Comparison of ENCODE assay signal across 10 mouse cellular contexts in genomic region chr5:112282780-112283482, GRCm38 (mm10). TPM values are rescaled to one million over a fixed set of nuclear protein-coding genes. Genes with fewer than 3 reads are reported as not detected.
DNase-seq lines count a peak whose midpoint lies in the region; ATAC-seq and TF ChIP-seq lines count a peak whose summit lies in the region.
"Had no signal": no experiment of that assay in that cellular context is flagged by ENCODE, and none has a peak within 500 bp of the region (broad histone marks: within the 10 kb centered on the region; RNA-seq: fewer than 3 reads in every experiment).

No protein-coding gene starts in this region.

- 0 out of 2 replicates have a peak overlapping the region, but pooled peaks have one; percentile 19 for H3K9ac ChIP-seq in lung, postnatal 0 days (replicated peaks; ENCODE audit: low read depth)
- no peak overlapping the region; the same call in 1 of the 2 replicates for H3K9ac ChIP-seq in heart, embryonic 16.5 days (ENCODE audit: low read length)
- H3K9ac ChIP-seq in stomach, embryonic 14.5 days (replicated peaks; ENCODE audit: low read depth, low read length) = no peak overlapping the region
- H3K9ac ChIP-seq: neural tube, embryonic 12.5 days had no signal

- 49% methylated on average over 9 of the region's 9 CpGs for WGBS in lung, postnatal 0 days
- WGBS in heart, embryonic 16.5 days = 57% methylated on average over 9 of the region's 9 CpGs
- WGBS in stomach, embryonic 14.5 days = 65% methylated on average over 9 of the region's 9 CpGs

- no peaks in the 10 kb centered on the region for H3K27me3 ChIP-seq in lung, postnatal 0 days (replicated peaks; ENCODE audit: insufficient read depth, low read length)
- H3K27me3 ChIP-seq in heart, embryonic 16.5 days (ENCODE audit: control insufficient read depth, insufficient read depth, low read length) = no peaks in the 10 kb centered on the region
- no peaks in the 10 kb centered on the region for H3K27me3 ChIP-seq in stomach, embryonic 14.5 days (ENCODE audit: control insufficient read depth, insufficient read depth, low read length)
- H3K27me3 ChIP-seq: CH12.LX; neural tube, embryonic 12.5 days had no signal

- 0 out of 2 replicates have a peak overlapping the region, but pooled peaks have one; percentile 8 for H3K4me2 ChIP-seq in lung, postnatal 0 days (replicated peaks; ENCODE audit: low read depth, low read length)
- H3K4me2 ChIP-seq in heart, embryonic 16.5 days (ENCODE audit: low read depth, low read length) = peak overlapping the region; percentile 36
- no peak overlapping the region for H3K4me2 ChIP-seq in stomach, embryonic 14.5 days (replicated peaks; ENCODE audit: low read depth, low read length)
- H3K4me2 ChIP-seq: neural tube, embryonic 12.5 days had no signal

- peak; percentile 57 for DNase-seq in heart, adult 8-10 months (ENCODE audit: low spot score)
- no peak for DNase-seq in heart, postnatal 4 days
- DNase-seq in lung, postnatal 0 days (ENCODE audit: low spot score) = no peak
- no peak for DNase-seq in lung, postnatal 14 days
- DNase-seq in layer of hippocampus, postnatal 14 days (ENCODE audit: low spot score in 2 of 2) = no peak
- DNase-seq in urinary bladder, adult 18-20 months (ENCODE audit: low spot score in 2 of 2) = no peak

- H3K36me3 ChIP-seq in lung, postnatal 0 days (ENCODE audit: insufficient read depth, low read length) = no peaks in the 10 kb centered on the region
- H3K36me3 ChIP-seq in heart, embryonic 16.5 days (ENCODE audit: control insufficient read depth, insufficient read depth) = no peaks in the 10 kb centered on the region
- no peaks in the 10 kb centered on the region for H3K36me3 ChIP-seq in stomach, embryonic 14.5 days (ENCODE audit: control insufficient read depth, insufficient read depth, low read length)
- H3K36me3 ChIP-seq: neural tube, embryonic 12.5 days had no signal

- ATAC-seq in lung, postnatal 0 days = peak; percentile 51
- ATAC-seq in heart, embryonic 16.5 days (replicated peaks; ENCODE audit: extremely low read depth, insufficient read depth, low FRiP score) = no peak
- no peak for ATAC-seq in stomach, embryonic 14.5 days (ENCODE audit: insufficient number of reproducible peaks, insufficient read depth, low FRiP score, low read depth)

- no peak for TF ChIP-seq EP300 in lung, postnatal 0 days (IDR thresholded peaks at IDR 0.05)

- peaks cover 14% of the 10 kb centered on the region for H3K4me1 ChIP-seq in lung, postnatal 0 days (ENCODE audit: insufficient read depth, low read depth, low read length)
- peaks cover 64% of the 10 kb centered on the region for H3K4me1 ChIP-seq in heart, embryonic 16.5 days (ENCODE audit: control insufficient read depth, insufficient read depth, low read length)
- H3K4me1 ChIP-seq in stomach, embryonic 14.5 days (ENCODE audit: control insufficient read depth, insufficient read depth, low read length) = peaks cover 5% of the 10 kb centered on the region

- no peak overlapping the region for H3K4me3 ChIP-seq in lung, postnatal 0 days (ENCODE audit: low read depth, low read length)
- H3K4me3 ChIP-seq in heart, embryonic 16.5 days (ENCODE audit: low read length) = no peak overlapping the region
- no peak overlapping the region for H3K4me3 ChIP-seq in stomach, embryonic 14.5 days (ENCODE audit: low read depth, low read length)
- H3K4me3 ChIP-seq: neural tube, embryonic 12.5 days had no signal

- peak overlapping the region; percentile 88 for H3K27ac ChIP-seq in lung, postnatal 0 days (ENCODE audit: low read length)
- H3K27ac ChIP-seq in heart, embryonic 16.5 days (ENCODE audit: low read length) = peak overlapping the region; percentile 84
- peak overlapping the region; percentile 27; the same call in 1 of the 2 replicates for H3K27ac ChIP-seq in stomach, embryonic 14.5 days (ENCODE audit: low read length)
- H3K27ac ChIP-seq: neural tube, embryonic 12.5 days had no signal

- no peaks in the 10 kb centered on the region for H3K9me3 ChIP-seq in lung, postnatal 0 days (ENCODE audit: low read length)
- no peaks in the 10 kb centered on the region for H3K9me3 ChIP-seq in heart, embryonic 16.5 days (replicated peaks; ENCODE audit: control insufficient read depth, low read length)
- no peaks in the 10 kb centered on the region for H3K9me3 ChIP-seq in stomach, embryonic 14.5 days (ENCODE audit: control insufficient read depth, low read depth, low read length)
- H3K9me3 ChIP-seq: neural tube, embryonic 12.5 days had no signal

- no peak for TF ChIP-seq CTCF in lung, postnatal 0 days (IDR thresholded peaks at IDR 0.05)

RNA-seq across cellular contexts. Expression of gene Tpst2, which starts 6.4 kb away (rescaled TPM):
- 10 to 100 TPM; 32.2 to 47.1 (median 37.1) TPM for total RNA-seq in heart, adult 8-10 months (2022)
- total RNA-seq in heart, postnatal 4 days (2021) = 10 to 100 TPM; 44.4 to 45.6 TPM
- 96.8 and 106 TPM in 2 replicates for polyA plus RNA-seq in lung, postnatal 0 days (2015; fragmentation: Nextera tagmentation; extraction: Ambion mirVana)
- 51.0 and 53.0 TPM in 2 replicates for polyA plus RNA-seq in heart, embryonic 16.5 days (2015; fragmentation: Nextera tagmentation; extraction: Ambion mirVana)
- 35.3 and 38.4 TPM in 2 replicates for polyA plus RNA-seq in stomach, embryonic 14.5 days (2014; fragmentation: Nextera tagmentation; extraction: Ambion mirVana)
- 10 to 100 TPM; 41.1 to 43.0 TPM for total RNA-seq in layer of hippocampus, postnatal 14 days (2021)

RNA-seq across cellular contexts. Expression of gene Crybb1, which starts 27.3 kb away (rescaled TPM):
- 1 to 10 TPM; 2.0 to 3.4 (median 2.7) TPM for total RNA-seq in heart, adult 8-10 months (2022)
- total RNA-seq in heart, postnatal 4 days (2021) = not detected
- 1.4 and 1.7 TPM in 2 replicates for polyA plus RNA-seq in lung, postnatal 0 days (2015; fragmentation: Nextera tagmentation; extraction: Ambion mirVana)
- 1.5 TPM in 2 replicates for polyA plus RNA-seq in heart, embryonic 16.5 days (2015; fragmentation: Nextera tagmentation; extraction: Ambion mirVana)
- polyA plus RNA-seq in stomach, embryonic 14.5 days (2014; fragmentation: Nextera tagmentation; extraction: Ambion mirVana) = 2.2 and 3.1 TPM in 2 replicates
- total RNA-seq in layer of hippocampus, postnatal 14 days (2021) = 10 to 100 TPM; 16.1 to 17.5 TPM
- total RNA-seq: CH12.LX had no signal

RNA-seq across cellular contexts. Expression of gene Cryba4, which starts 30.6 kb away (rescaled TPM):
- 10 to 100 TPM in 1 of 4 experiments, 1 to 10 TPM in 3; 7.6 to 10.4 (median 8.5) TPM for total RNA-seq in heart, adult 8-10 months (2022)
- total RNA-seq in heart, postnatal 4 days (2021) = 1 to 10 TPM; 1.7 to 2.3 TPM
- polyA plus RNA-seq in lung, postnatal 0 days (2015; fragmentation: Nextera tagmentation; extraction: Ambion mirVana) = 0.87 and 1.5 TPM in 2 replicates
- 1.6 and 2.0 TPM in 2 replicates for polyA plus RNA-seq in heart, embryonic 16.5 days (2015; fragmentation: Nextera tagmentation; extraction: Ambion mirVana)
- polyA plus RNA-seq in stomach, embryonic 14.5 days (2014; fragmentation: Nextera tagmentation; extraction: Ambion mirVana) = 2.6 and 2.7 TPM in 2 replicates
- 1 to 10 TPM; 1.1 to 1.8 TPM for total RNA-seq in layer of hippocampus, postnatal 14 days (2021)
- total RNA-seq: CH12.LX had no signal

RNA-seq across cellular contexts. Expression of gene Tfip11, which starts 43.2 kb away (rescaled TPM):
- total RNA-seq in heart, adult 8-10 months (2022) = 10 to 100 TPM; 17.0 to 19.1 (median 18.4) TPM
- total RNA-seq in heart, postnatal 4 days (2021) = 10 to 100 TPM; 20.3 to 20.5 TPM
- 16.0 and 16.7 TPM in 2 replicates for polyA plus RNA-seq in lung, postnatal 0 days (2015; fragmentation: Nextera tagmentation; extraction: Ambion mirVana)
- polyA plus RNA-seq in heart, embryonic 16.5 days (2015; fragmentation: Nextera tagmentation; extraction: Ambion mirVana) = 19.1 and 20.1 TPM in 2 replicates
- polyA plus RNA-seq in stomach, embryonic 14.5 days (2014; fragmentation: Nextera tagmentation; extraction: Ambion mirVana) = 16.6 and 21.5 TPM in 2 replicates
- 10 to 100 TPM; 34.9 to 36.8 TPM for total RNA-seq in layer of hippocampus, postnatal 14 days (2021)

RNA-seq across cellular contexts. Expression of gene Srrd, which starts 59.9 kb away (rescaled TPM):
- 1 to 10 TPM; 7.8 to 9.4 (median 8.3) TPM for total RNA-seq in heart, adult 8-10 months (2022)
- total RNA-seq in heart, postnatal 4 days (2021) = 10 to 100 TPM; 11.5 to 14.6 TPM
- polyA plus RNA-seq in lung, postnatal 0 days (2015; fragmentation: Nextera tagmentation; extraction: Ambion mirVana) = 21.3 and 21.9 TPM in 2 replicates
- polyA plus RNA-seq in heart, embryonic 16.5 days (2015; fragmentation: Nextera tagmentation; extraction: Ambion mirVana) = 23.5 and 24.7 TPM in 2 replicates
- 43.5 and 47.6 TPM in 2 replicates for polyA plus RNA-seq in stomach, embryonic 14.5 days (2014; fragmentation: Nextera tagmentation; extraction: Ambion mirVana)
- total RNA-seq in layer of hippocampus, postnatal 14 days (2021) = 10 to 100 TPM; 26.4 to 30.1 TPM

Comparison
In these comparisons a context has a peak if more than half of its experiments do, and no peak if none do; other contexts are left out.
1. H3K27ac ChIP-seq: peak in every context shown above with its lines; median percentile 88 in lung, postnatal 0 days; 84 in heart, embryonic 16.5 days; 27 in stomach, embryonic 14.5 days.